ENCODE assay signal across 8 mouse cellular contexts in genomic region chr13:46928404-46928803, GRCm38 (mm10). TPM values are rescaled to one million over a fixed set of nuclear protein-coding genes. Genes with fewer than 3 reads are reported as not detected.
A peak's percentile ranks its signal among the peaks of the same experiment; 100 is the strongest.
DNase-seq lines count a peak whose midpoint lies in the region; ATAC-seq and TF ChIP-seq lines count a peak whose summit lies in the region.

No protein-coding gene starts in this region.

- TF ChIP-seq POLR2A in limb, embryonic 14.5 days (IDR thresholded peaks at IDR 0.05; ENCODE audit: borderline replicate concordance, extremely low read depth, insufficient read depth, insufficient read length), result no peak

- no peaks in the 10 kb centered on the region for H3K9me3 ChIP-seq in lung, embryonic 16.5 days (ENCODE audit: control insufficient read depth, low read length)
- no peaks in the 10 kb centered on the region for H3K9me3 ChIP-seq in forebrain, embryonic 14.5 days (replicated peaks; ENCODE audit: control insufficient read depth, low read length)
- no peaks in the 10 kb centered on the region for H3K9me3 ChIP-seq in limb, embryonic 14.5 days (ENCODE audit: control insufficient read depth, low read length)
- H3K9me3 ChIP-seq in stomach, embryonic 14.5 days (ENCODE audit: control insufficient read depth, low read depth, low read length), result no peaks in the 10 kb centered on the region

- peak overlapping the region; percentile 97 for H3K9ac ChIP-seq in lung, embryonic 16.5 days (ENCODE audit: low read length)
- H3K9ac ChIP-seq in forebrain, embryonic 14.5 days (ENCODE audit: low read length), result peak overlapping the region; percentile 89; the same call in 1 of the 2 replicates
- H3K9ac ChIP-seq in limb, embryonic 14.5 days (ENCODE audit: low read depth, low read length, severe bottlenecking), result peak overlapping the region; percentile 94; the same call in 1 of the 2 replicates
- H3K9ac ChIP-seq in stomach, embryonic 14.5 days (replicated peaks; ENCODE audit: low read depth, low read length), result peak overlapping the region; percentile 88; the same call in 1 of the 2 replicates

- H3K4me1 ChIP-seq in lung, embryonic 16.5 days (replicated peaks; ENCODE audit: control insufficient read depth, insufficient read depth, low read length), result peaks cover 18% of the 10 kb centered on the region
- H3K4me1 ChIP-seq in forebrain, embryonic 14.5 days (ENCODE audit: control insufficient read depth, insufficient read depth, low read length), result peaks cover 9% of the 10 kb centered on the region
- peaks cover 11% of the 10 kb centered on the region for H3K4me1 ChIP-seq in limb, embryonic 14.5 days (ENCODE audit: control insufficient read depth, insufficient read depth, low read length)
- peaks cover 7% of the 10 kb centered on the region; the same call in 1 of the 2 replicates for H3K4me1 ChIP-seq in stomach, embryonic 14.5 days (ENCODE audit: control insufficient read depth, insufficient read depth, low read length)

- H3K36me3 ChIP-seq in lung, embryonic 16.5 days (ENCODE audit: control insufficient read depth, insufficient read depth, low read length), result 0 out of 2 replicates have a peak, but pooled peaks cover 2% of the 10 kb centered on the region
- H3K36me3 ChIP-seq in forebrain, embryonic 14.5 days (ENCODE audit: control insufficient read depth, insufficient read depth, low read length), result no peaks in the 10 kb centered on the region
- peaks cover 4% of the 10 kb centered on the region; the same call in 1 of the 2 replicates for H3K36me3 ChIP-seq in limb, embryonic 14.5 days (ENCODE audit: control insufficient read depth, insufficient read depth, low read length)
- H3K36me3 ChIP-seq in stomach, embryonic 14.5 days (ENCODE audit: control insufficient read depth, insufficient read depth, low read length), result peaks cover 5% of the 10 kb centered on the region; the same call in 1 of the 2 replicates

- H3K4me3 ChIP-seq in lung, embryonic 16.5 days (ENCODE audit: low read length), result peak overlapping the region; percentile 80
- H3K4me3 ChIP-seq in forebrain, embryonic 14.5 days (ENCODE audit: low read depth, low read length), result peak overlapping the region; percentile 79
- H3K4me3 ChIP-seq in limb, embryonic 14.5 days (replicated peaks; ENCODE audit: low read length), result peak overlapping the region; percentile 85
- peak overlapping the region; percentile 69 for H3K4me3 ChIP-seq in stomach, embryonic 14.5 days (ENCODE audit: low read depth, low read length)

- intact Hi-C loops in left cerebral cortex, postnatal 14 days (cut with DNase I), result loop anchor here (2.0 to 5.0 kb wide), 3 partner anchors 71 to 86 kb away; partner anchors contain the start of gene Nhlrc1
- intact Hi-C loops in left cerebral cortex, postnatal 10 days (cut with DNase I), result loop anchor here (5.0 kb wide), 1 partner anchor 91 kb away; no protein-coding TSS in a partner anchor

- no peak overlapping the region for H3K27ac ChIP-seq in lung, embryonic 16.5 days (ENCODE audit: low read length)
- H3K27ac ChIP-seq in forebrain, embryonic 14.5 days (ENCODE audit: low read depth, low read length), result no peak overlapping the region
- H3K27ac ChIP-seq in limb, embryonic 14.5 days (replicated peaks; ENCODE audit: low read depth, low read length), result no peak overlapping the region
- no peak overlapping the region for H3K27ac ChIP-seq in stomach, embryonic 14.5 days (ENCODE audit: low read length)

- no peak for DNase-seq in lung, postnatal 36 days
- no peak for DNase-seq in forebrain, embryonic 14.5 days (ENCODE audit: low spot score)
- DNase-seq in limb, embryonic 14.5 days (ENCODE audit: low spot score), result no peak
- no peak for DNase-seq in left cerebral cortex, postnatal 14 days (ENCODE audit: low spot score in 2 of 2)
- no peak for DNase-seq in adrenal gland, adult 2 months
- no peak for DNase-seq in left cerebral cortex, postnatal 10 days (ENCODE audit: extremely low spot score in 1 of 2, low spot score in 2 of 2)

- peak overlapping the region; percentile 74 for H3K4me2 ChIP-seq in lung, embryonic 16.5 days (ENCODE audit: low read depth, low read length)
- peak overlapping the region; percentile 92 for H3K4me2 ChIP-seq in forebrain, embryonic 14.5 days (ENCODE audit: low read length)
- peak overlapping the region; percentile 54 for H3K4me2 ChIP-seq in limb, embryonic 14.5 days (replicated peaks; ENCODE audit: low read depth, low read length, severe bottlenecking)
- peak overlapping the region; percentile 84 for H3K4me2 ChIP-seq in stomach, embryonic 14.5 days (replicated peaks; ENCODE audit: low read depth, low read length)

- no peaks in the 10 kb centered on the region for H3K27me3 ChIP-seq in lung, embryonic 16.5 days (ENCODE audit: control insufficient read depth, insufficient read depth, low read depth, low read length)
- 0 out of 2 replicates have a peak, but pooled peaks cover 4% of the 10 kb centered on the region for H3K27me3 ChIP-seq in forebrain, embryonic 14.5 days (replicated peaks; ENCODE audit: control insufficient read depth, insufficient read depth, low read length)
- 0 out of 2 replicates have a peak, but pooled peaks cover 3% of the 10 kb centered on the region for H3K27me3 ChIP-seq in limb, embryonic 14.5 days (ENCODE audit: control insufficient read depth, insufficient read depth, low read length)
- no peaks in the 10 kb centered on the region for H3K27me3 ChIP-seq in stomach, embryonic 14.5 days (ENCODE audit: control insufficient read depth, insufficient read depth, low read length)

- ATAC-seq in lung, embryonic 16.5 days (ENCODE audit: low read depth), result no peak
- no peak for ATAC-seq in forebrain, embryonic 14.5 days
- no peak for ATAC-seq in limb, embryonic 14.5 days (ENCODE audit: low FRiP score, low read depth)
- ATAC-seq in stomach, embryonic 14.5 days (ENCODE audit: insufficient number of reproducible peaks, insufficient read depth, low FRiP score, low read depth), result no peak

- 44% methylated on average over 5 of the region's 5 CpGs for WGBS in lung, embryonic 16.5 days
- 12% methylated on average over 5 of the region's 5 CpGs for WGBS in forebrain, embryonic 14.5 days
- WGBS in limb, embryonic 14.5 days, result 29% methylated on average over 5 of the region's 5 CpGs
- WGBS in stomach, embryonic 14.5 days, result 43% methylated on average over 5 of the region's 5 CpGs

RNA-seq across cellular contexts. Expression of gene Kif13a, which starts 1.3 kb away (rescaled TPM):
- polyA plus RNA-seq in lung, embryonic 16.5 days (2015; fragmentation: Nextera tagmentation; extraction: Ambion mirVana), result 11.7 and 12.6 TPM in 2 replicates
- 7.1 and 7.5 TPM in 2 replicates for polyA plus RNA-seq in forebrain, embryonic 14.5 days (2014; fragmentation: Nextera tagmentation; extraction: Ambion mirVana)
- polyA plus RNA-seq in limb, embryonic 14.5 days (2012; rRNA removed), result 28.7 and 29.5 TPM in 2 replicates
- 27.6 and 31.1 TPM in 2 replicates for polyA plus RNA-seq in limb, embryonic 14.5 days (2014; fragmentation: Nextera tagmentation; extraction: Ambion mirVana)
- polyA plus RNA-seq in stomach, embryonic 14.5 days (2014; fragmentation: Nextera tagmentation; extraction: Ambion mirVana), result 14.7 and 14.8 TPM in 2 replicates
- total RNA-seq in left cerebral cortex, postnatal 14 days (2021), result 10 to 100 TPM; 24.6 to 28.2 TPM
- 10 to 100 TPM; 26.0 to 40.6 TPM for total RNA-seq in adrenal gland, adult 2 months (2021)
- 13.6 and 13.7 TPM in 2 replicates for polyA plus RNA-seq in adrenal gland, adult 2 months (2012; rRNA removed)
- total RNA-seq in left cerebral cortex, postnatal 10 days (2021), result 10 to 100 TPM; 29.3 to 33.4 TPM
